11 mouse cellular contexts compared by ENCODE assay signal in genomic region chr19:3774159-3774558, GRCm38 (mm10). TPM values are rescaled to one million over a fixed set of nuclear protein-coding genes. Genes with fewer than 3 reads are reported as not detected.
DNase-seq lines count a peak whose midpoint lies in the region; ATAC-seq and TF ChIP-seq lines count a peak whose summit lies in the region.
"Had no signal": no experiment of that assay in that cellular context is flagged by ENCODE, and none has a peak within 500 bp of the region (broad histone marks: within the 10 kb centered on the region; RNA-seq: fewer than 3 reads in every experiment).

No protein-coding gene starts in this region.

- TF ChIP-seq POLR2A in brain, embryonic 14.5 days (IDR thresholded peaks at IDR 0.05; ENCODE audit: borderline replicate concordance, extremely low read depth, insufficient read depth, insufficient read length, poor library complexity, severe bottlenecking) = no peak

- no peaks in the 10 kb centered on the region for H3K9me3 ChIP-seq in midbrain, postnatal 0 days (ENCODE audit: low read length)
- no peaks in the 10 kb centered on the region for H3K9me3 ChIP-seq in midbrain, embryonic 11.5 days (ENCODE audit: control insufficient read depth, low read length)
- H3K9me3 ChIP-seq in forebrain, embryonic 12.5 days = no peaks in the 10 kb centered on the region
- H3K9me3 ChIP-seq: midbrain, embryonic 15.5 days had no signal

- H3K36me3 ChIP-seq in midbrain, postnatal 0 days (ENCODE audit: insufficient read depth, low read length) = no peaks in the 10 kb centered on the region
- H3K36me3 ChIP-seq in midbrain, embryonic 11.5 days (ENCODE audit: control insufficient read depth, insufficient read depth, low read length) = no peaks in the 10 kb centered on the region; the same call in 1 of the 2 replicates
- peaks cover 9% of the 10 kb centered on the region; the same call in 1 of the 2 replicates for H3K36me3 ChIP-seq in forebrain, embryonic 12.5 days (replicated peaks)
- H3K36me3 ChIP-seq: midbrain, embryonic 15.5 days had no signal

- H3K27me3 ChIP-seq in midbrain, postnatal 0 days (ENCODE audit: insufficient read depth, low read length) = no peaks in the 10 kb centered on the region
- H3K27me3 ChIP-seq in midbrain, embryonic 11.5 days (ENCODE audit: control insufficient read depth, insufficient read depth, low read length) = no peaks in the 10 kb centered on the region
- no peaks in the 10 kb centered on the region for H3K27me3 ChIP-seq in forebrain, embryonic 12.5 days
- H3K27me3 ChIP-seq: midbrain, embryonic 15.5 days had no signal

- no peak overlapping the region for H3K27ac ChIP-seq in midbrain, postnatal 0 days (ENCODE audit: low read depth, low read length)
- no peak overlapping the region for H3K27ac ChIP-seq in midbrain, embryonic 11.5 days (ENCODE audit: low read depth, low read length)
- no peak overlapping the region for H3K27ac ChIP-seq in forebrain, embryonic 12.5 days
- H3K27ac ChIP-seq: midbrain, embryonic 15.5 days had no signal

- H3K9ac ChIP-seq in midbrain, postnatal 0 days (replicated peaks; ENCODE audit: low read length, poor library complexity, severe bottlenecking) = no peak overlapping the region
- no peak overlapping the region for H3K9ac ChIP-seq in midbrain, embryonic 11.5 days (ENCODE audit: low read length)
- no peak overlapping the region for H3K9ac ChIP-seq in forebrain, embryonic 12.5 days
- H3K9ac ChIP-seq: midbrain, embryonic 15.5 days had no signal

- peak; percentile 47 for TF ChIP-seq CTCF in midbrain, postnatal 0 days (IDR thresholded peaks at IDR 0.05)
- TF ChIP-seq CTCF in brain, embryonic 14.5 days (IDR thresholded peaks at IDR 0.05; ENCODE audit: borderline replicate concordance, extremely low read depth, insufficient read depth, insufficient read length) = peak; percentile 25; the same call in 1 of the 2 replicates

- H3K4me3 ChIP-seq in midbrain, postnatal 0 days (ENCODE audit: low read depth, low read length) = no peak overlapping the region
- H3K4me3 ChIP-seq in midbrain, embryonic 11.5 days (ENCODE audit: low read depth, low read length) = no peak overlapping the region
- no peak overlapping the region for H3K4me3 ChIP-seq in forebrain, embryonic 12.5 days (replicated peaks)
- H3K4me3 ChIP-seq: midbrain, embryonic 15.5 days had no signal

- 78% methylated on average over 2 of the region's 2 CpGs for WGBS in midbrain, postnatal 0 days
- WGBS in midbrain, embryonic 11.5 days = 84% methylated on average over 2 of the region's 2 CpGs
- 82% methylated on average over 2 of the region's 2 CpGs for WGBS in forebrain, embryonic 12.5 days

- no peak overlapping the region for H3K4me2 ChIP-seq in midbrain, postnatal 0 days (ENCODE audit: low read depth, low read length, poor library complexity, severe bottlenecking)
- H3K4me2 ChIP-seq in midbrain, embryonic 11.5 days = no peak overlapping the region
- no peak overlapping the region for H3K4me2 ChIP-seq in forebrain, embryonic 12.5 days
- H3K4me2 ChIP-seq: midbrain, embryonic 15.5 days had no signal

- ATAC-seq in midbrain, postnatal 0 days (ENCODE audit: low FRiP score) = no peak
- no peak for ATAC-seq in midbrain, embryonic 11.5 days (ENCODE audit: low FRiP score)
- no peak for ATAC-seq in forebrain, embryonic 12.5 days (ENCODE audit: low FRiP score)
- ATAC-seq: midbrain, embryonic 15.5 days had no signal

- peaks cover 8% of the 10 kb centered on the region for H3K4me1 ChIP-seq in midbrain, postnatal 0 days (ENCODE audit: insufficient read depth, low read length)
- peaks cover 4% of the 10 kb centered on the region; the same call in 1 of the 2 replicates for H3K4me1 ChIP-seq in midbrain, embryonic 11.5 days (ENCODE audit: control insufficient read depth, insufficient read depth, low read length)
- peaks cover 13% of the 10 kb centered on the region for H3K4me1 ChIP-seq in forebrain, embryonic 12.5 days

- peak; percentile 21 for DNase-seq in cerebellum, postnatal 10 days
- no peak for DNase-seq in cerebellum, adult 8-10 months
- no peak for DNase-seq in midbrain, postnatal 0 days (ENCODE audit: low spot score)
- DNase-seq in midbrain, embryonic 11.5 days (ENCODE audit: low spot score, missing footprints) = no peak
- DNase-seq in brain, embryonic 14.5 days (ENCODE audit: low read depth) = no peak
- peak; percentile 35 for DNase-seq in thymus, postnatal 14 days
- no peak for DNase-seq in cerebellum, postnatal 36 days
- DNase-seq: left cerebral cortex, postnatal 4 days; right cerebral cortex, postnatal 14 days had no signal

RNA-seq across cellular contexts. Expression of gene Kmt5b, which starts 6.9 kb away (rescaled TPM):
- 64.0 and 98.6 TPM in 2 replicates for total RNA-seq in midbrain, postnatal 0 days (2014; rRNA removed)
- 35.6 and 41.4 TPM in 2 replicates for polyA plus RNA-seq in midbrain, postnatal 0 days (2015; fragmentation: Nextera tagmentation; extraction: Ambion mirVana)
- polyA plus RNA-seq in midbrain, embryonic 11.5 days (2014; fragmentation: Nextera tagmentation; extraction: Ambion mirVana) = 40.3 and 45.1 TPM in 2 replicates
- 46.7 and 62.8 TPM in 2 replicates for polyA plus RNA-seq in brain, embryonic 14.5 days (2012; rRNA removed)
- polyA plus RNA-seq in forebrain, embryonic 12.5 days (2016; fragmentation: Nextera tagmentation; extraction: Ambion mirVana) = 58.0 and 60.6 TPM in 2 replicates

Comparison
In these comparisons a context has a peak if more than half of its experiments do, and no peak if none do; other contexts are left out.
1. DNase-seq: peak in cerebellum, postnatal 10 days (2 of 2) and thymus, postnatal 14 days (single experiment); none in cerebellum, adult 8-10 months (single experiment), midbrain, postnatal 0 days (single experiment), midbrain, embryonic 11.5 days (single experiment), brain, embryonic 14.5 days (single experiment) and cerebellum, postnatal 36 days (0 of 2).